Mouse (Mus musculus) liver, adult (tissue): ENCODE data around the gene Rln3.

Source experiments
- GATA4 ChIP-seq: IDR thresholded peaks from 2 replicates; pipeline ENCODE4 v1.6.1; 2014; ENCODE audit warnings: mild to moderate bottlenecking, low read length; ENCODE audit not compliant: insufficient replicate concordance

The Rln3 gene

DNA sequence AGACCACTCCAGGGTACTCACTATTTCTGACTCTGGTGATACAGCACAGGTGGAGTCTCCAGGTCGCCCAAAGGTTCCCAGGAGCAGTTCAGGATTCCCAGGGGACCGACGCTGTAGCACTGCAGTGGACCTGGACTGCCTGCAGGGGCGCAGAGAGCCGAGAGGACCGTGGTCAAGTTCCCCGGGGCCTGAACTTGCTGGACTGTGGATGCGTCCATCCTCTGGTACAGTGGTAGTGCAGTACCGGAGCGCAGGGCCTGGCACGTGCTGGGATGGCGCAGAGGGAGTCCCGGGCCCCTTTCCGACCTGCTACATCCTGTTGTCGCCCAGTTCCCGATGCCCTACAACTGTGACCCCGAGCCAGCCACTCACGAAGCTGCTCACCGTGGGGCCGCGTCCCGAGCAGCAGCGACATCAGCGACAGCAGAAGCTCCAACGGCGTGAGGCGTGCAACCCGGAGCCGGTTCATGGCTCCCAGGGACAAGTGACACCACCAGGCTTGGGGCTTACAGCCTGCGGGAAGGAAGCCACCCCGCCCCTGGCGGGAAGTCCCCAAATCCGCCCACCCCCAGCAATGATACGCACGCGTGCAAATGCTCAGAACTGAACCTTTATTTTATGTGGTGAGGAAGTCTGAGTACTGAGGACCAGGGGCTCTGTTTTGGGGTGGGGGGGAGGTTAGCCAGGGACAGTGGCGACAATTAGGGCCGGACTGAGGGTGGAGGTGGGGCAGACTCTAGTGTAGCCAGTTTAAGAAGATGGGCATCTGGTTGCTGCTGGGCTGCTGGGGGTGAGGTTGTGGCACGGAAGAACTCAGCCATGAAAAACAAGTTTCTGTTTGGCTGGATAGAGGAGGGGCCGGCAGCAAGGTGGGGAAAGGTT, 2.5 kb downstream of the Rln3 start, which contains the start of gene Il27ra:
Il27ra (minus strand) TSS at position 524 of the 882 bp plus-strand sequence.
- TF ChIP-seq GATA4, result no peak; the same call in 1 of the 2 replicates

DNA sequence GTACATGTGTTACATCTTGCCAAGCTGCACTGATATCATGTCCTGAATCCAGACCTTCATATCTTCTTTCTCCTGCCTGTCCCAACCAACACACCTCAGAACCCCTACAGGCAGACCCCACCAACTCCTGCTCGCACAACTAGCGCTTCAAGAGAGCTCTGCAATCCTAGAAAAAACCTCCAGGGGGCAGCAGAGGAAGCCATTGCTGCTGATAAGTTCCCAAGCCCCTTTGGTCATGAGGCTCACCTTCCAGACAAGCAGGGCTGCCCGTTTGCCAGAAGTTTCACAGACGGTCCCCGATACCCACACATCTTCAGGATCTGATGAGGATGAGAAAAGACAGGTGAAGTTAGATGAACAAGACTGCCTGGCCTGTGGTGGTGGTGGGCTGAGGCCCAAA, 5.8 kb downstream of the Rln3 start:
- no peak for TF ChIP-seq GATA4

DNA sequence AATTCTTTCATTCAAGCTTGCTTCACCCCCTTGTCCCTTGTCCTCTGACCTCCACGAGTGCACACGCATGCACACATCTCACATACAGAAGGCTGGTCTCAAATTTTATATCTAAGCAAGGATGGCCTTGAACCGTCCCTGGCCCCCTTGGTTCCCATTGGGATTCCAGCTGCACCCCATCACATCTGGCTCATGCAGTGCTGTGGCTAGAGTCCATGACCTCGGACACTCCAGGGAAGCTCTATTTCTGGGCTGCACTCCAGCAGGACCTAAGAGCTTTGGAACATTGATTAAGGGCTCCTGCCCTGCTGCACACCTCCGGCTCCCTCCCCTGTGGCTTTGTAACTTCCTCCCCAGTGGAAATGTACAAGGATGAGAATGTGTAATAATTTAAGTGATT, 6.8 kb downstream of the Rln3 start:
- no peak for TF ChIP-seq GATA4

GRCm38 (mm10) chr8:84032777-84033176, 12.0 kb downstream of the Rln3 start:
- TF ChIP-seq GATA4, result no peak

- TF ChIP-seq GATA4, result no peak
Measured at GRCm38 (mm10) chr8:84029272-84029671, 15.5 kb downstream of the Rln3 start.

GRCm38 (mm10) chr8:84027449-84027848, 17.4 kb downstream of the Rln3 start:
- TF ChIP-seq GATA4, result no peak

DNA sequence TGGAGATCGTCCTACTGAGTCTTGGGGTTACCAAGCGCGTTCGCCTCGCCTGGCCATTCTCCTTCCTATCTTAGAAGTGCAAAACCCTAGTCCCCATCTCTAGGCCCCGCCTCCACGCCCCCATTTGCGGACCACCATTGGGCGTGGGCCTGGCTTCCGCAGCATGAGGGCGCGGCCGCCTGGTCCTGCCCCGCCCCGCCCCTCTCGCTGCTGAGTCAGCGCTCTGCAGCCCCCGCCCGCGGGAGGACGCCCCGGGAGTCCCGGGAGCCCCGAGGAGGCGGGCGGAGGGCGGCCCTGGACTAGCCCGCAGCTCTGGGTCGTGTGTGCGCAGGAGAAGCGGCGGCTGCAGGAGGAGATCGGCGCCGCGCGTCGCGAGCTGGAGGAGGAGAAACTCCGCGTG, 18.9 kb downstream of the Rln3 start:
- no peak for TF ChIP-seq GATA4

- TF ChIP-seq GATA4, result no peak
Measured at GRCm38 (mm10) chr8:84024171-84024570, 20.6 kb downstream of the Rln3 start.

DNA sequence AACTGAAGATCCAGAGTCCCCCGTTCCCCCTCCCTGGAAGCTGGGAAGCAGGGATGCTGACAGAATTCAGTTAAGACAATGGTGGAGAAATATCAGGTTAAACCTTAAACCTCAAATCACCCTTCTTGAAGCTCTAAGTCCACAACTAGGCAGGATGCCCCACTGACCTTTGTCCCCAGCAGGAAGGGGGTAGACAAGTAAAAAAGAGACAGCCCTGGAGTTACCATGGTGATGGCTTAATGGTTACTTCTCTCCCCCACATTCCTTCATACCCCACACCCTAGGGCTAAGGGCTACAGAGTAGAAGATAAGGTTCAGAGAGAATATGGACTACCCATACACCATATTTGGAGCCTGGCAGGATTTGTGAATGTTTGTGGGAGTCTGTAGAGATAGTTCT, 21.2 kb downstream of the Rln3 start:
- TF ChIP-seq GATA4, result no peak

DNA sequence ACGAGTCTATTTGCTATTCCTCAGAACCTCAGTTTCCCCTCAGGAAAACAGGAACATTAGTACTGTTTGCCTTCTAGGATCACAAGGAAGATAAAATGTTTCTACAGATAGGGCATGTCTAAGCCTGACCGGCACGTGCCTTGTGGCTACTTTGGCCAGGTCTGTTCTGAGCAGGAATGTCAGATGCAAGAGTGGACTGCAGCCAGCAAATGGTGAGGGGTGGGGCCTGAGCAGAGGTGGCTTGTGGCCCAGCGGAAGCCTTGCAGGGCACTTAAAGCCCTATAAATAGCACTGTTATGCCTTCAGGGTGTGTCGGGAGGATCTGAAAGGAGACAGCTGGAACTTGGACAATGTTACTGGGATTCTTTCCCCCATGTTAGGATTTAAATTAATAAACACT, 21.7 kb downstream of the Rln3 start:
- TF ChIP-seq GATA4, result no peak

DNA sequence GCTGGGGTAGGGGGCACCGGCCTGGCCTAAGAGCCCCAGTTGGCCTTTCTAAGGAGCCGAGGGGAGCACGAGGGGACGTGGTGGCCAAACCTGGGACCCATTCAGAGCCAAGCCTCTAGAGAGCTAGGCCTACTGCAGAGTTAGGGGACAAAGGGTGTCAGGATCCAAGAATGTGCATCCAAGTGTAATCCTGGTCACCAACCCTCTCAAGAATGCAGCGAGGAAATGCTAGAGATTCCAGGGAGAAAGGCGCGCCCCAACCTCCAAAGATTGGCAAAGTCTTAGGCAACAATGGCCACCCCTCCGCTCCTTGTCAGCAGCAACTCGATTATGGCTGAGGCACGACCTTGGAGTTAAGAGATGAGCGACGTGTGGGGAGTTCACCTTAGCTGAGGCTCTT, 23.2 kb downstream of the Rln3 start:
- TF ChIP-seq GATA4, result no peak

- no peak for TF ChIP-seq GATA4
Measured at GRCm38 (mm10) chr8:84021096-84021495, 23.7 kb downstream of the Rln3 start, which contains the start of gene Palm3. Gene Palm3, plus strand, starts transcription at chr8:84021471.

- no peak for TF ChIP-seq GATA4
Measured at GRCm38 (mm10) chr8:84019738-84020137, 25.1 kb downstream of the Rln3 start.

- no peak for TF ChIP-seq GATA4
Measured at GRCm38 (mm10) chr8:84015833-84016232, 29.0 kb downstream of the Rln3 start.

- no peak for TF ChIP-seq GATA4
Measured at GRCm38 (mm10) chr8:84012499-84013165, 32.2 kb downstream of the Rln3 start.
